Mouse (Mus musculus): Measurements from ENCODE around the gene Dync2li1. TPM values are rescaled to one million over a fixed set of nuclear protein-coding genes. Genes with fewer than 3 reads are reported as not detected.

The Dync2li1 gene
- total and polyA plus RNA-seq, 3 experiments: 0.08 TPM; not detected in 2

DNA sequence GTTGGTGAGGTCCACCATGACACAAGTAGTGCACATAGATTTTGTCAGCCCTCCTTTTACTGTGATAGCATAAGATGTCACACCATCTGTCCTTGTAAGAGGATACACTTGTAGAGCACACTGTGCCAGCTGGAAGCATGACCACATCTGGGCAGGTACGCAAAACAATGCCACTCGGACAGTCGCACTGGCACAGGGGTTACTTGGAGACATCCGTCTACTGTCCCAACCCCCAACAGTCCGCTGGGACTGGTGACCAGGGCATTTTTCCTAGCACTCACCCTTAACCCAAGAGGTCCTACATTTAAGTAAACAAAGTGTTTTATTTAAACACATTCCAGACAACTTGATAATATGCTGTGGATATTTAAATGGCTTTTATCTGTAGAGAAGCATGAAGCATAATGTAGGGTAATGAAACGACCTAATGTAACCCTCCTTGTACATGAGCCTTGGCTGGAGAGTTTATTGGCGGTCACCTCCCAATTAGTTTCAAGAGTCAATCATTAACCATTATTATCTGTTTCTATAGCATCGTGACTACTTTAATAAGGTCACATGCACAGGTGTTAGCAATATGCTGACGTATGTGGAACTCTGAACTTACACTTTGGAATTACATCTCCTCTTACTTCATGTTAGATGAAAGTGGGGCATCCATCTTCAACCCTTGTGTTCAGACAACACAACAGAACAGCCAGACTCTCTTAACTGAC lies 24.2 kb downstream of the Dync2li1 start:
- no peak for DNase-seq (ENCODE audit: low read depth, low spot score)
- H3K4me3 ChIP-seq (ENCODE audit: control insufficient read depth in 1 of 2, insufficient read depth in 1 of 2, low read depth in 2 of 2, low read length in 2 of 2): no peak overlapping the region
- H3K27ac ChIP-seq (ENCODE audit: control insufficient read depth, low read depth, low read length): no peak overlapping the region
- no peak for TF ChIP-seq MAZ (IDR thresholded peaks at IDR 0.05; ENCODE audit: low read depth, low read length)
- H3K36me3 ChIP-seq (ENCODE audit: control insufficient read depth in 1 of 2, insufficient read depth in 2 of 2, low read length in 2 of 2): peaks cover 0 to under 1% of the 10 kb centered on the region in 2 experiments; a peak in 2 of 4 replicates
- H3K4me1 ChIP-seq (ENCODE audit: control insufficient read depth in 1 of 2, insufficient read depth in 2 of 2, low read length in 2 of 2): peaks cover under 1 to 5% of the 10 kb centered on the region in 2 experiments; a peak in 3 of 4 replicates
- no peaks in the 10 kb centered on the region for H3K79me2 ChIP-seq (ENCODE audit: control insufficient read depth, insufficient read depth, low read length, poor library complexity)
- no peaks in the 10 kb centered on the region for H3K9me3 ChIP-seq (replicated peaks; ENCODE audit: insufficient read depth, low read length)
- H3K9ac ChIP-seq (ENCODE audit: control insufficient read depth, low read depth, low read length, poor library complexity, severe bottlenecking): no peak overlapping the region
- no peaks in the 10 kb centered on the region; a peak in 2 of 4 replicates for H3K27me3 ChIP-seq (ENCODE audit: control insufficient read depth in 1 of 2, insufficient read depth in 2 of 2, low read length in 2 of 2)

DNA sequence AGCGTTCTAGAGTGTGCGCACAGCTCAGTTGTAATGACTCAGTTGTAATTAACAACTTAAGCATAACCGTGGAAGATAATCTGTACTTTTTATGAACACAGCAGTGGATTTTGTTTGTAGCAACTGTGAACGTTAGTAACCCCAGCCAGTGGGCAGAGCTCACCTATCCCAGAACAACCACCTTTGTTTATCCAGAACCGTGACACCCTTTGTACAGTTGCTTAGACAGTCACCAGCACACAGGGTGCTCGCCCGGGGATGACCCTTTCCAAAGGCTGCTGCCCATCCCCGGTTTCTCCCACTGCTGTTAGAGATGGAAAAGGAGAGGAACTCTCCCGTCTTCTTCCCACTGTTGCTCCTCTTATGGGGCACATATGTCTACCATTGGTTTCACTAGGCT lies 27.2 kb downstream of the Dync2li1 start:
- Histone ChIP-seq H3K79me2 (ENCODE audit: control insufficient read depth, insufficient read depth, low read length, poor library complexity) (no peaks in the 10 kb centered on the region), H3K4me3 (ENCODE audit: control insufficient read depth in 1 of 2, insufficient read depth in 1 of 2, low read depth in 2 of 2, low read length in 2 of 2) (no peak overlapping the region), H3K9ac (ENCODE audit: control insufficient read depth, low read depth, low read length, poor library complexity, severe bottlenecking) (no peak overlapping the region), H3K27me3 (ENCODE audit: control insufficient read depth in 1 of 2, insufficient read depth in 2 of 2, low read length in 2 of 2) (peaks cover 0 to 2% of the 10 kb centered on the region in 2 experiments; a peak in 3 of 4 replicates), H3K36me3 (ENCODE audit: control insufficient read depth in 1 of 2, insufficient read depth in 2 of 2, low read length in 2 of 2) (no peaks in the 10 kb centered on the region), H3K27ac (ENCODE audit: control insufficient read depth, low read depth, low read length) (no peak overlapping the region), H3K4me1 (ENCODE audit: control insufficient read depth in 1 of 2, insufficient read depth in 2 of 2, low read length in 2 of 2) (no peaks in the 10 kb centered on the region), H3K9me3 (replicated peaks; ENCODE audit: insufficient read depth, low read length) (no peaks in the 10 kb centered on the region)
- TF ChIP-seq CTCF (IDR thresholded peaks at IDR 0.05 in 2 of 3, conservative IDR thresholded peaks at IDR 0.05 in 1 of 3; ENCODE audit: control insufficient read depth in 1 of 3, insufficient read depth in 1 of 3, low read depth in 2 of 3, low read length in 3 of 3, poor library complexity in 1 of 3, severe bottlenecking in 1 of 3) (no peak), ELF1 (IDR thresholded peaks at IDR 0.05; ENCODE audit: low read depth, low read length) (no peak), ZKSCAN1 (IDR thresholded peaks at IDR 0.05; ENCODE audit: low read depth, low read length) (no peak), E2F4 (IDR thresholded peaks at IDR 0.05; ENCODE audit: borderline replicate concordance, low read depth, low read length) (no peak)
- DNase-seq (ENCODE audit: low read depth, low spot score): no peak

DNA sequence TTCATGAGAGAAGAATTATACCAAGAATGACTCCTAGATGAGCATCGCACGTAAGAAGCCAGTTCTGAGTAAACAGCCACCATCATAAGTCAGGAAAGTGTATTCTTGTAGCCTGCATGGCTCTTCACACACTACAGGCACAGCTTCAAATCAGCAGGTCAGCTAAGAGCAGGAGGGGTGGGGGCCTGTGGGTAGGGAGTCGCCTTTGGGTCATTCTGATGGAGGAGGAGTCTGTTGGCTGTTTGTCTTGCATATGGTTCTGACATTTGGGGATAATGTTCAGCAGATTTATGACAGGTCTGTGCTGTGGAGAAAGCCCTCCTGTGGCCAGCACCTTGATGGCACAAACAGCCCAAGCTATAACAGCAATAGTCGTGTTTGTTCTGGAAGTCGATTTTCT lies 29.9 kb downstream of the Dync2li1 start:
- Histone ChIP-seq H3K27me3 (ENCODE audit: control insufficient read depth in 1 of 2, insufficient read depth in 2 of 2, low read length in 2 of 2) (peaks cover 0 to 2% of the 10 kb centered on the region in 2 experiments; a peak in 3 of 4 replicates), H3K9ac (ENCODE audit: control insufficient read depth, low read depth, low read length, poor library complexity, severe bottlenecking) (no peak overlapping the region), H3K27ac (ENCODE audit: control insufficient read depth, low read depth, low read length) (no peak overlapping the region), H3K79me2 (ENCODE audit: control insufficient read depth, insufficient read depth, low read length, poor library complexity) (no peaks in the 10 kb centered on the region), H3K4me3 (ENCODE audit: control insufficient read depth in 1 of 2, insufficient read depth in 1 of 2, low read depth in 2 of 2, low read length in 2 of 2) (no peak overlapping the region), H3K9me3 (replicated peaks; ENCODE audit: insufficient read depth, low read length) (no peaks in the 10 kb centered on the region), H3K4me1 (ENCODE audit: control insufficient read depth in 1 of 2, insufficient read depth in 2 of 2, low read length in 2 of 2) (no peaks in the 10 kb centered on the region), H3K36me3 (ENCODE audit: control insufficient read depth in 1 of 2, insufficient read depth in 2 of 2, low read length in 2 of 2) (no peaks in the 10 kb centered on the region)
- TF ChIP-seq E2F4 (IDR thresholded peaks at IDR 0.05; ENCODE audit: borderline replicate concordance, low read depth, low read length) (no peak), MYC (IDR thresholded peaks at IDR 0.05; ENCODE audit: low read depth, low read length) (no peak), MAFK (IDR thresholded peaks at IDR 0.05; ENCODE audit: borderline replicate concordance, low read depth, low read length) (no peak), UBTF (IDR thresholded peaks at IDR 0.05; ENCODE audit: borderline replicate concordance, insufficient read depth, low read depth, low read length) (no peak), MAX (IDR thresholded peaks at IDR 0.05; ENCODE audit: low read length) (no peak), ZMIZ1 (IDR thresholded peaks at IDR 0.05; ENCODE audit: low read depth, low read length) (no peak)
- no peak for DNase-seq (ENCODE audit: low read depth, low spot score)

Data from MEL (cell line).